Mouse (Mus musculus) small intestine, adult 2 months (tissue): ENCODE data around the gene Bcas1. TPM values are rescaled to one million over a fixed set of nuclear protein-coding genes. Genes with fewer than 3 reads are reported as not detected.
A peak's percentile ranks its signal among the peaks of the same experiment; 100 is the strongest.

Experiments used
- H3K27ac ChIP-seq: fragments of 200-500 bp; 2 replicates; pipeline ENCODE4 v1.5.1; 2012; ENCODE audit warnings: low read depth, low read length, control low read depth, inconsistent platforms; ENCODE audit not compliant: insufficient read depth
- H3K27me3 ChIP-seq: fragments of 200-500 bp; 2 replicates; pipeline ENCODE4 v1.6.1; 2012; ENCODE audit warnings: mild to moderate bottlenecking, moderate library complexity, low read length, inconsistent platforms; ENCODE audit not compliant: control insufficient read depth, insufficient read depth
- H3K36me3 ChIP-seq: fragments of 200-500 bp; 2 replicates; pipeline ENCODE4 v1.6.1; 2012; ENCODE audit warnings: mild to moderate bottlenecking, low read length, control low read depth, inconsistent platforms; ENCODE audit not compliant: control insufficient read depth, insufficient read depth
- H3K4me1 ChIP-seq: fragments of 200-500 bp; 2 replicates; pipeline ENCODE4 v1.6.1; 2012; ENCODE audit warnings: low read length, inconsistent platforms, mixed read lengths; ENCODE audit not compliant: control insufficient read depth, insufficient read depth, insufficient read length
- H3K4me3 ChIP-seq: fragments of 200-500 bp; 2 replicates; pipeline ENCODE4 v1.5.1; 2012; ENCODE audit warnings: low read depth, mild to moderate bottlenecking, control low read depth, inconsistent platforms, low read length, moderate library complexity
- CTCF ChIP-seq: fragments of 200-500 bp; IDR thresholded peaks from 2 replicates; pipeline ENCODE4 v1.5.1; 2012; ENCODE audit warnings: low read depth, mild to moderate bottlenecking, control low read depth, inconsistent platforms, low read length, moderate library complexity, mixed read lengths; ENCODE audit not compliant: insufficient replicate concordance, insufficient read length; ENCODE audit errors: extremely low read depth
- POLR2A ChIP-seq: fragments of 200-500 bp; IDR thresholded peaks from 2 replicates; pipeline ENCODE4 v1.6.1; 2012; ENCODE audit warnings: low read depth, mild to moderate bottlenecking, control low read depth, inconsistent platforms, low read length, moderate library complexity
- WGBS: fragments of 180-500 bp; shearing (Covaris S2); methylation state at CpG from one replicate; pipeline ENCODE4 v1.1.7; 2018; 5-methylcytosine and 5-hydroxymethylcytosine counted together
- polyA plus RNA-seq: library from polyadenylated mRNA; depleted of rRNA; stranded (reverse); fragments of >200 nt; gene quantifications from 2 replicates; pipeline ENCODE4 v1.2.3, GENCODE M21; 2012

Gene Bcas1
- polyA plus RNA-seq, 1 experiment = 18.4 TPM

DNA sequence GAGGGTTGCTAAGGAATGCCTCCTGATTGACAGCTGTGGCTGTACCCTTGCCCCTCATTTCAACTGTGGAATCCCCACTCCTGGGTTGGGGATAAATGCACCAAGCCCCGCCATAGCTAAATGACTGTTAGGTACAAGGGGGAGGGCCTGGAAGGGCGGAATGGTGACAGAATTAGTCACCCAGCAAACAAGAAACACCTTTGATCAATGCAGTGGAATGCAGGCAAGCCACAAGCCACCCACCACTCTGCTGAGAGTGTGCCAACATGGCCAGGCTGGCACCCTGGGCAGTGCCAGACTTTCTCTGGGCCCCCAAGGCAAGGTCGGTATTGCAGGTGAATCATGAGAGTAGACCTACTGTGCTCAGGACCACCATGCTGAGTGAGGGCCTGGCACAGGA, 3.5 kb downstream of the Bcas1 start:
- Histone ChIP-seq H3K4me1 (no peaks in the 10 kb centered on the region), H3K27me3 (no peaks in the 10 kb centered on the region), H3K36me3 (no peaks in the 10 kb centered on the region), H3K27ac (no peak overlapping the region), H3K4me3 (no peak overlapping the region)
- TF ChIP-seq CTCF = no peak
- no peak for TF ChIP-seq POLR2A
- WGBS = 38% methylated on average over 3 of the region's 3 CpGs

DNA sequence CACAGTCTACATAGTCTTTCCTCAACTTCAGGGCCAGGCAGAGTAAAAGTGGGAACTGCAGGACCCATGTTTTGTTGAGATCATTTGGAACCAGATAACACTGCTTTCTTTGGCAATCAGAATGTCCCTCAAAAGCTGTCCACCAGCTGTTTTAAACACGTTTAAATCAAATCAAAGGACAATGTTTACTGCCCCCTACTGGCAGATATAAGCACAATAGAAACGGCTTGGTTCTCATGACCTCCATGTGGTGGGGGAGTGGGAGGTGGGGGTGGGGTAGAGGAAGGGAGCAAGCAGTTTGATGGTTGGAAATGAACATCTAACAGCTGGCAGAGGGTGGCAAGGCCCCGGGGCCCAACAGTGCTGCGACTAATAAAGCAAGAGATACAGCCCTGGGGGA, 5.7 kb downstream of the Bcas1 start:
- H3K27me3 ChIP-seq = no peaks in the 10 kb centered on the region
- WGBS = 44% methylated on average over 4 of the region's 4 CpGs
- no peaks in the 10 kb centered on the region for H3K36me3 ChIP-seq
- H3K27ac ChIP-seq = no peak overlapping the region
- H3K4me3 ChIP-seq = no peak overlapping the region
- TF ChIP-seq CTCF (peak; percentile 6; the same call in 1 of the 2 replicates), POLR2A (no peak)
- no peaks in the 10 kb centered on the region for H3K4me1 ChIP-seq

DNA sequence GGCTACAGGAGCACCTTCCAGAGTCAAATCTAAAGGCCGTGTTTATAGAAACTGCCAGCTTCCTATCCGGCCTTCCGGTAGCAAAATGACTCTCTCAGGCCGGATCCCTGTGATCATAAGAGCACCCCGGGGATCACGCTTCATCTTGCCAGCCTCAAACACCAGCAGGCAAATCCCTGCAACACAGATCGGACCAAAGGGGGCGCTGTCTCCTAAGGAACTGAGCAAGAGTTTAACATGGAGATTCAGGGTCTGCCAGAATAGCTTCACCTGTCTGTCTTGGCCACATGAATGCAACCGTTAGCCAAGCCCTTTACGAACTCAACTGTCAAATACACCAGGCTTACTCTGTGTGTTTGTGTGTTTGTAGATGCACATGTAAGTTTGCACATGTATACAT, 8.9 kb downstream of the Bcas1 start:
- 37% methylated on average over 10 of the region's 10 CpGs for WGBS
- no peak overlapping the region for H3K27ac ChIP-seq
- TF ChIP-seq CTCF (peak; percentile 14; the same call in 1 of the 2 replicates), POLR2A (no peak)

DNA sequence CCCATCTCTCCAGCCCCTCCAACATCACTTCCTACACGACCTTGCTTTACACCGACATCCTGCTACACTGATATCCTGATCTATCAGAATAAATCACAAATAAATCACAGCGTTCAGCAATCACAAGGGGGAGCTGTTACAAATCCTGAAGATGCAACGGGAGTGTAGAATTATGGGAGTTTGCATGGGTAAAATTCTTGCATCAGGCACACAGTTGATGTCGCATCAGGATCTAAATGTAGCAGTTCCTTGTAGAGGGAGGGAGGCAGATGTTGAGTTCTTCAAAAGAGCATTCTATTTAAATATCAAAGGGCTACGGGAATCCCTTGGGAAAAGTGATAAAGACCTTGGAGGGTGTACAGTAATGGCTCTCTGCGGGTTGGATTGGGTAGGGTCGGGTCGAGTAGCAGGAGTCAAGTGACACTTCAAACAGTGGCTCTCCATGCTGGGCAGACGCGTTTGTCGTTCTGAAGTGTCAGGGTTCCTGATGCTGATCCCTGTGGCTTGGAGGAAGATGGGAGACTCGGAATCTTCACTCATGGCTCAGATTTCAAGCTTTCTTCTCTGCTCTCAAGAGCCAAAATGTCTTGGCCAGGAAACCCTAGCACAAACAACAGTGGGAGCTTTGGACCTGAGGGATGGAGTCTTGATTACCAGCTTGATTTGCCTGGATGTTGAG, 16.0 kb downstream of the Bcas1 start:
- no peaks in the 10 kb centered on the region for H3K4me1 ChIP-seq
- TF ChIP-seq POLR2A = no peak
- no peak for TF ChIP-seq CTCF
- no peaks in the 10 kb centered on the region for H3K36me3 ChIP-seq
- peaks cover 15% of the 10 kb centered on the region for H3K27me3 ChIP-seq
- no peak overlapping the region for H3K4me3 ChIP-seq
- no peak overlapping the region for H3K27ac ChIP-seq
- WGBS = 6% methylated on average over 13 of the region's 13 CpGs

More for the DNA sequence above, 8.9 kb downstream of the Bcas1 start:
- Histone ChIP-seq H3K36me3 (no peaks in the 10 kb centered on the region), H3K4me1 (no peaks in the 10 kb centered on the region), H3K27me3 (peaks cover 2% of the 10 kb centered on the region; the same call in 1 of the 2 replicates), H3K4me3 (no peak overlapping the region)

- TF ChIP-seq CTCF = no peak
- TF ChIP-seq POLR2A = no peak
- peaks cover 15% of the 10 kb centered on the region for H3K27me3 ChIP-seq
- no peaks in the 10 kb centered on the region for H3K36me3 ChIP-seq
- no peaks in the 10 kb centered on the region for H3K4me1 ChIP-seq
- WGBS = 28% methylated on average over 23 of the region's 23 CpGs
- H3K4me3 ChIP-seq = no peak overlapping the region
- no peak overlapping the region for H3K27ac ChIP-seq
These were observed 16.8 kb downstream of the Bcas1 start for GRCm38 (mm10) chr2:170410677-170411489.

- TF ChIP-seq POLR2A (no peak), CTCF (no peak)
- no peak overlapping the region for H3K4me3 ChIP-seq
- H3K36me3 ChIP-seq = no peaks in the 10 kb centered on the region
- no peaks in the 10 kb centered on the region for H3K4me1 ChIP-seq
- peaks cover 4% of the 10 kb centered on the region; the same call in 1 of the 2 replicates for H3K27me3 ChIP-seq
- no peak overlapping the region for H3K27ac ChIP-seq
- WGBS = 80% methylated on average over 14 of the region's 14 CpGs
These were observed 21.2 kb downstream of the Bcas1 start for GRCm38 (mm10) chr2:170406438-170406837.

DNA sequence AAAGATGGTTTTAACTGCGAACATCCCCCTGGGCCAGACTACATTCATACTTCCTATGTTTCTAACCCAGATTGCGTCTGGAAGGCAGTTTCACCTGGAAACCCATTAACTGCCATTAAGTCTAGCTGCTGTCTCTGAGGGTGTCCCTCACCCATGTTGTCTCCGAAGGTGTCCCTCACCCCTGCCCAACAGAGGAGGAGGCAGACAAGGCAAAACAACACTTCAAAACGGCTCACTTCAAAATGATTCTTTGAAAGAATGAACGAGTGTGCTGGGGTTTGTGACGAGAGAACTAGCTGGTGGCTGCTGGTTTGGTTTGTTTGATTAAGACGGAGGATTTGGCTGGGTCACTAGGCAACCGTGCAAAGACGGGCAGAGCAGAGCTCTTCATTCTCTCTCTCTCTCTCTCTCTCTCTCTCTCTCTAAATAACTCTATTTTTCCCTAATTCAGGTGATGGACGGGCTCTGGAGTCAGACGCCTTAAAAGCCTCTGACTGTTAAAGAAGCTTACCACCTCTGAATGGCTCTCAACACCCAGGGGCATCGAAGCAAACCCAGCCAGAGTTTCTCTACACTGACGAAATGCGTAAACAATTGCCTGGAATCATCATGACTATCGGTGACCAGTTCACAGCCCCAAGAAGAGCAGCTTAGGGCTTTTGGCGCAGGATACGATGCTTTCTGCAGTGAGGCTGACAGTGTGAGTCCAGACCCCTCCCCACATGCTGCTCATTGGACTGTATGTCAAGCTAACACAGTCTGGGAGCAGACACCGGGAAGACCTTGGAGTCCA, 22.7 kb downstream of the Bcas1 start:
- Histone ChIP-seq H3K27ac (no peak overlapping the region), H3K36me3 (no peaks in the 10 kb centered on the region), H3K27me3 (peaks cover 4% of the 10 kb centered on the region; the same call in 1 of the 2 replicates), H3K4me3 (no peak overlapping the region), H3K4me1 (no peaks in the 10 kb centered on the region)
- WGBS = 25% methylated on average over 18 of the region's 18 CpGs
- TF ChIP-seq POLR2A = no peak
- TF ChIP-seq CTCF = no peak
